Comparison of ENCODE assay signal across 22 mouse cellular contexts in genomic region chr6:146195854-146196457, GRCm38 (mm10).
DNase-seq lines count a peak whose midpoint lies in the region; ATAC-seq lines count a peak whose summit lies in the region.
"Had no signal": no experiment of that assay in that cellular context is flagged by ENCODE, and none has a peak within 500 bp of the region (broad histone marks: within the 10 kb centered on the region; RNA-seq: fewer than 3 reads in every experiment).

No protein-coding gene starts in this region.

- H3K4me1 ChIP-seq in hindbrain, embryonic 12.5 days: no peaks in the 10 kb centered on the region
- H3K4me1 ChIP-seq: heart, embryonic 13.5 days; liver, embryonic 13.5 days; stomach, embryonic 15.5 days had no signal

- H3K27me3 ChIP-seq in hindbrain, embryonic 12.5 days: no peaks in the 10 kb centered on the region
- H3K27me3 ChIP-seq: heart, embryonic 13.5 days; liver, embryonic 13.5 days; midbrain, embryonic 13.5 days; stomach, embryonic 15.5 days had no signal

- H3K4me3 ChIP-seq in hindbrain, embryonic 12.5 days: no peak overlapping the region
- H3K4me3 ChIP-seq: gastrocnemius, adult 2 months; heart, embryonic 13.5 days; liver, embryonic 13.5 days; midbrain, embryonic 13.5 days; myocyte; stomach, embryonic 15.5 days had no signal

- H3K9me3 ChIP-seq in hindbrain, embryonic 12.5 days (replicated peaks): 0 out of 2 replicates have a peak, but pooled peaks cover 6% of the 10 kb centered on the region
- H3K9me3 ChIP-seq: liver, embryonic 13.5 days; stomach, embryonic 15.5 days had no signal

- no peak overlapping the region for H3K27ac ChIP-seq in hindbrain, embryonic 12.5 days
- H3K27ac ChIP-seq: gastrocnemius, adult 2 months; heart, embryonic 13.5 days; liver, embryonic 13.5 days; midbrain, embryonic 13.5 days; stomach, embryonic 15.5 days had no signal

- H3K36me3 ChIP-seq in hindbrain, embryonic 12.5 days: no peaks in the 10 kb centered on the region
- H3K36me3 ChIP-seq: liver, embryonic 13.5 days; stomach, embryonic 15.5 days had no signal

- WGBS in hindbrain, embryonic 12.5 days: 89% methylated on average over 7 of the region's 7 CpGs

- H3K4me2 ChIP-seq in hindbrain, embryonic 12.5 days (replicated peaks): no peak overlapping the region
- H3K4me2 ChIP-seq: heart, embryonic 13.5 days; liver, embryonic 13.5 days; midbrain, embryonic 13.5 days; stomach, embryonic 15.5 days had no signal

- intact Hi-C loops in heart, postnatal 10 days (cut with DNase I): no loop called here
- intact Hi-C loops in heart, postnatal 36 days (cut with DNase I): no loop called here

- peak; percentile 65 for ATAC-seq in granulocyte monocyte progenitor cell, adult 5-6 weeks (replicated peaks; ENCODE audit: poor library complexity, severe bottlenecking)
- no peak for ATAC-seq in hindbrain, embryonic 12.5 days (ENCODE audit: low FRiP score)
- ATAC-seq: forebrain, embryonic 16.5 days; hindbrain, embryonic 16.5 days; midbrain, embryonic 13.5 days had no signal

- peak; percentile 26 to 36 for DNase-seq in heart, postnatal 10 days
- DNase-seq in heart, postnatal 36 days: no peak
- DNase-seq in 416B (ENCODE audit: low read depth): peak; percentile 30
- DNase-seq in adrenal gland, postnatal 10 days: peak; percentile 63
- DNase-seq in cerebellum, adult 9-10 months: no peak
- DNase-seq: cerebellum, postnatal 10 days; gastrocnemius, adult 2 months; kidney, adult 18-20 months; kidney, postnatal 4 days; liver, embryonic 13.5 days; lung, postnatal 10 days; right cerebral cortex, adult 18-20 months; spleen, adult 18-20 months; thymus, postnatal 36 days had no signal

- no peak overlapping the region for H3K9ac ChIP-seq in hindbrain, embryonic 12.5 days
- H3K9ac ChIP-seq: heart, embryonic 13.5 days; liver, embryonic 13.5 days; midbrain, embryonic 13.5 days; stomach, embryonic 15.5 days had no signal

Comparison
In these comparisons a context has a peak if more than half of its experiments do, and no peak if none do; other contexts are left out.
1. DNase-seq: peak in heart, postnatal 10 days (2 of 2), 416B (single experiment) and adrenal gland, postnatal 10 days (single experiment); none in heart, postnatal 36 days (0 of 2) and cerebellum, adult 9-10 months (single experiment).